Mouse (Mus musculus) stomach, embryonic 15.5 days (tissue): ENCODE data around the gene Esr1. TPM values are rescaled to one million over a fixed set of nuclear protein-coding genes. Genes with fewer than 3 reads are reported as not detected.
A peak's percentile ranks its signal among the peaks of the same experiment; 100 is the strongest.

Source experiments
- ATAC-seq: fragments of 200-750 bp; cut with Nextera tagmentation; 2 replicates; pipeline ENCODE4 v1.8.0; 2017; ENCODE audit warnings: low read depth, moderate number of reproducible peaks, moderate TSS enrichment; ENCODE audit not compliant: insufficient read depth, low FRiP score
- H3K27ac ChIP-seq: fragments of 300-500 bp; sonication (generic); 2 replicates; pipeline ENCODE4 v1.5.1; 2015; ENCODE audit warnings: mild to moderate bottlenecking, inconsistent platforms
- H3K27me3 ChIP-seq: fragments of 300-500 bp; sonication (generic); replicated peaks from 2 replicates; pipeline ENCODE4 v1.6.1; 2015; ENCODE audit warnings: inconsistent platforms
- H3K36me3 ChIP-seq: fragments of 300-500 bp; sonication (generic); 2 replicates; pipeline ENCODE4 v1.6.1; 2015; ENCODE audit warnings: inconsistent platforms
- H3K4me1 ChIP-seq: fragments of 300-500 bp; sonication (generic); 2 replicates; pipeline ENCODE4 v1.6.1; 2015; ENCODE audit warnings: inconsistent platforms
- H3K4me2 ChIP-seq: fragments of 300-500 bp; sonication (generic); 2 replicates; pipeline ENCODE4 v1.6.1; 2015; ENCODE audit warnings: mild to moderate bottlenecking, inconsistent platforms
- H3K4me3 ChIP-seq: fragments of 300-500 bp; sonication (generic); replicated peaks from 2 replicates; pipeline ENCODE4 v1.5.1; 2015; ENCODE audit warnings: inconsistent platforms
- H3K9ac ChIP-seq: fragments of 300-500 bp; sonication (generic); 2 replicates; pipeline ENCODE4 v1.6.1; 2015; ENCODE audit warnings: inconsistent platforms
- H3K9me3 ChIP-seq: fragments of 300-500 bp; sonication (generic); 2 replicates; pipeline ENCODE4 v1.6.1; 2016; ENCODE audit warnings: inconsistent platforms
- WGBS: fragments of 180-500 bp; shearing (Covaris S2); methylation state at CpG from one replicate; pipeline ENCODE4 v1.1.7; 2015; 5-methylcytosine and 5-hydroxymethylcytosine counted together
- polyA plus RNA-seq: library from polyadenylated mRNA; unstranded; fragments of >200 nt; fragmentation: Nextera tagmentation; extraction: Ambion mirVana; gene quantifications from 2 replicates; pipeline ENCODE4 v1.2.1, GENCODE M21; 2015

The Esr1 gene
- polyA plus RNA-seq, 1 experiment from 2014 or later: 0.86 TPM

- ATAC-seq: no peak
- WGBS: 90% methylated on average over 5 of the region's 5 CpGs
- H3K27ac ChIP-seq: 0 out of 2 replicates have a peak overlapping the region, but pooled peaks have one; percentile 38
- H3K4me3 ChIP-seq: no peak overlapping the region
- 0 out of 2 replicates have a peak overlapping the region, but pooled peaks have one; percentile 10 for H3K4me2 ChIP-seq
- H3K9me3 ChIP-seq: no peaks in the 10 kb centered on the region
- no peaks in the 10 kb centered on the region for H3K4me1 ChIP-seq
- no peaks in the 10 kb centered on the region for H3K27me3 ChIP-seq
- no peaks in the 10 kb centered on the region for H3K36me3 ChIP-seq
- H3K9ac ChIP-seq: no peak overlapping the region
Measured at GRCm38 (mm10) chr10:4621505-4621815, 10.1 kb downstream of the Esr1 start.

GRCm38 (mm10) chr10:4623319-4623718 is 11.9 kb downstream of the Esr1 start:
- ATAC-seq: no peak
- no peak overlapping the region for H3K9ac ChIP-seq
- H3K4me2 ChIP-seq: no peak overlapping the region
- no peak overlapping the region for H3K4me3 ChIP-seq
- no peaks in the 10 kb centered on the region for H3K36me3 ChIP-seq
- no peaks in the 10 kb centered on the region for H3K27me3 ChIP-seq
- no peaks in the 10 kb centered on the region for H3K4me1 ChIP-seq
- no peaks in the 10 kb centered on the region for H3K9me3 ChIP-seq
- H3K27ac ChIP-seq: no peak overlapping the region

- Histone ChIP-seq H3K9ac (no peak overlapping the region), H3K4me3 (no peak overlapping the region), H3K4me1 (no peaks in the 10 kb centered on the region), H3K27me3 (no peaks in the 10 kb centered on the region), H3K27ac (no peak overlapping the region), H3K9me3 (no peaks in the 10 kb centered on the region), H3K36me3 (no peaks in the 10 kb centered on the region), H3K4me2 (no peak overlapping the region)
- no peak for ATAC-seq
- WGBS: 80% methylated on average over 4 of the region's 4 CpGs
Measured at GRCm38 (mm10) chr10:4624581-4624980, 13.2 kb downstream of the Esr1 start.

- Histone ChIP-seq H3K27ac (no peak overlapping the region), H3K4me1 (no peaks in the 10 kb centered on the region), H3K9me3 (no peaks in the 10 kb centered on the region), H3K9ac (no peak overlapping the region), H3K4me2 (no peak overlapping the region), H3K36me3 (no peaks in the 10 kb centered on the region), H3K4me3 (no peak overlapping the region), H3K27me3 (no peaks in the 10 kb centered on the region)
- ATAC-seq: 0 out of 2 replicates have a peak, but pooled peaks have one; percentile 22
- WGBS: 56% methylated on average over 6 of the region's 6 CpGs
Measured at GRCm38 (mm10) chr10:4625300-4625699, 13.9 kb downstream of the Esr1 start.

GRCm38 (mm10) chr10:4626432-4626831 is 15.0 kb downstream of the Esr1 start:
- no peak for ATAC-seq
- Histone ChIP-seq H3K9me3 (no peaks in the 10 kb centered on the region), H3K4me2 (no peak overlapping the region), H3K27me3 (no peaks in the 10 kb centered on the region), H3K4me3 (no peak overlapping the region), H3K27ac (no peak overlapping the region), H3K9ac (no peak overlapping the region), H3K36me3 (no peaks in the 10 kb centered on the region), H3K4me1 (no peaks in the 10 kb centered on the region)
- 76% methylated on average over 7 of the region's 7 CpGs for WGBS

- no peak overlapping the region for H3K4me3 ChIP-seq
- no peak overlapping the region for H3K4me2 ChIP-seq
- no peak overlapping the region for H3K9ac ChIP-seq
- H3K9me3 ChIP-seq: no peaks in the 10 kb centered on the region
- no peaks in the 10 kb centered on the region for H3K27me3 ChIP-seq
- WGBS: 87% methylated on average over 8 of the region's 8 CpGs
- H3K27ac ChIP-seq: no peak overlapping the region
- no peaks in the 10 kb centered on the region for H3K36me3 ChIP-seq
- ATAC-seq: no peak
- H3K4me1 ChIP-seq: no peaks in the 10 kb centered on the region
Measured at GRCm38 (mm10) chr10:4626996-4627395, 15.6 kb downstream of the Esr1 start.

- Histone ChIP-seq H3K27me3 (no peaks in the 10 kb centered on the region), H3K9me3 (no peaks in the 10 kb centered on the region), H3K36me3 (no peaks in the 10 kb centered on the region), H3K9ac (no peak overlapping the region), H3K4me3 (no peak overlapping the region), H3K4me2 (no peak overlapping the region), H3K27ac (no peak overlapping the region), H3K4me1 (no peaks in the 10 kb centered on the region)
- 78% methylated on average over 9 of the region's 9 CpGs for WGBS
- ATAC-seq: no peak
Measured at GRCm38 (mm10) chr10:4627415-4627814, 16.0 kb downstream of the Esr1 start.

- H3K4me1 ChIP-seq: no peaks in the 10 kb centered on the region
- no peaks in the 10 kb centered on the region for H3K27me3 ChIP-seq
- no peak overlapping the region for H3K9ac ChIP-seq
- H3K4me2 ChIP-seq: no peak overlapping the region
- H3K36me3 ChIP-seq: no peaks in the 10 kb centered on the region
- H3K27ac ChIP-seq: no peak overlapping the region
- no peak overlapping the region for H3K4me3 ChIP-seq
- no peak for ATAC-seq
- no peaks in the 10 kb centered on the region for H3K9me3 ChIP-seq
Measured at GRCm38 (mm10) chr10:4629314-4629713, 17.9 kb downstream of the Esr1 start.

- no peaks in the 10 kb centered on the region for H3K27me3 ChIP-seq
- H3K36me3 ChIP-seq: no peaks in the 10 kb centered on the region
- H3K4me3 ChIP-seq: no peak overlapping the region
- 81% methylated on average over 11 of the region's 11 CpGs for WGBS
- H3K4me1 ChIP-seq: no peaks in the 10 kb centered on the region
- no peak overlapping the region for H3K9ac ChIP-seq
- no peaks in the 10 kb centered on the region for H3K9me3 ChIP-seq
- H3K27ac ChIP-seq: no peak overlapping the region
- ATAC-seq: no peak
- no peak overlapping the region for H3K4me2 ChIP-seq
Measured at GRCm38 (mm10) chr10:4632211-4632704, 20.9 kb downstream of the Esr1 start.

- ATAC-seq: no peak
- Histone ChIP-seq H3K27me3 (no peaks in the 10 kb centered on the region), H3K36me3 (no peaks in the 10 kb centered on the region), H3K4me2 (no peak overlapping the region), H3K9ac (no peak overlapping the region), H3K4me3 (no peak overlapping the region), H3K4me1 (no peaks in the 10 kb centered on the region), H3K27ac (no peak overlapping the region), H3K9me3 (no peaks in the 10 kb centered on the region)
- WGBS: 64% methylated on average over 14 of the region's 14 CpGs
Measured at GRCm38 (mm10) chr10:4633287-4634030, 22.1 kb downstream of the Esr1 start.

GRCm38 (mm10) chr10:4635740-4636139 is 24.3 kb downstream of the Esr1 start:
- H3K9me3 ChIP-seq: no peaks in the 10 kb centered on the region
- H3K4me2 ChIP-seq: no peak overlapping the region
- H3K36me3 ChIP-seq: no peaks in the 10 kb centered on the region
- no peaks in the 10 kb centered on the region for H3K27me3 ChIP-seq
- H3K9ac ChIP-seq: no peak overlapping the region
- H3K27ac ChIP-seq: no peak overlapping the region
- no peak overlapping the region for H3K4me3 ChIP-seq
- WGBS: 72% methylated on average over 6 of the region's 6 CpGs
- no peaks in the 10 kb centered on the region for H3K4me1 ChIP-seq
- ATAC-seq: no peak

GRCm38 (mm10) chr10:4646074-4646473 is 34.7 kb downstream of the Esr1 start:
- WGBS: 83% methylated on average over 7 of the region's 7 CpGs
- H3K4me2 ChIP-seq: no peak overlapping the region
- no peak overlapping the region for H3K4me3 ChIP-seq

GRCm38 (mm10) chr10:4646851-4647250 is 35.5 kb downstream of the Esr1 start:
- Histone ChIP-seq H3K4me2 (no peak overlapping the region), H3K9me3 (no peaks in the 10 kb centered on the region), H3K9ac (no peak overlapping the region), H3K4me3 (no peak overlapping the region), H3K27me3 (no peaks in the 10 kb centered on the region), H3K4me1 (no peaks in the 10 kb centered on the region), H3K27ac (no peak overlapping the region), H3K36me3 (no peaks in the 10 kb centered on the region)
- ATAC-seq: no peak
- 78% methylated on average over 9 of the region's 9 CpGs for WGBS

More at GRCm38 (mm10) chr10:4646074-4646473, 34.7 kb downstream of the Esr1 start:
- Histone ChIP-seq H3K4me1 (no peaks in the 10 kb centered on the region), H3K36me3 (no peaks in the 10 kb centered on the region), H3K27me3 (no peaks in the 10 kb centered on the region), H3K27ac (no peak overlapping the region), H3K9ac (no peak overlapping the region), H3K9me3 (no peaks in the 10 kb centered on the region)
- no peak for ATAC-seq
